Mouse (Mus musculus) bone marrow macrophage, adult 2 months (primary cell): ENCODE results near the gene Cd3d.

Experiments
- CTCF ChIP-seq: IDR thresholded peaks from 2 replicates; pipeline ENCODE4 v1.5.1; 2012; ENCODE audit warnings: low read depth, mild to moderate bottlenecking, low read length, moderate library complexity
- POLR2A ChIP-seq: IDR thresholded peaks from 2 replicates; pipeline ENCODE4 v1.6.1; 2012; ENCODE audit warnings: mild to moderate bottlenecking, low read depth, low read length, borderline replicate concordance

- TF ChIP-seq CTCF (no peak), POLR2A (no peak)
Measured at GRCm38 (mm10) chr9:44983001-44983400, 1.4 kb downstream of the Cd3d start.
